In the genomic region with DNA sequence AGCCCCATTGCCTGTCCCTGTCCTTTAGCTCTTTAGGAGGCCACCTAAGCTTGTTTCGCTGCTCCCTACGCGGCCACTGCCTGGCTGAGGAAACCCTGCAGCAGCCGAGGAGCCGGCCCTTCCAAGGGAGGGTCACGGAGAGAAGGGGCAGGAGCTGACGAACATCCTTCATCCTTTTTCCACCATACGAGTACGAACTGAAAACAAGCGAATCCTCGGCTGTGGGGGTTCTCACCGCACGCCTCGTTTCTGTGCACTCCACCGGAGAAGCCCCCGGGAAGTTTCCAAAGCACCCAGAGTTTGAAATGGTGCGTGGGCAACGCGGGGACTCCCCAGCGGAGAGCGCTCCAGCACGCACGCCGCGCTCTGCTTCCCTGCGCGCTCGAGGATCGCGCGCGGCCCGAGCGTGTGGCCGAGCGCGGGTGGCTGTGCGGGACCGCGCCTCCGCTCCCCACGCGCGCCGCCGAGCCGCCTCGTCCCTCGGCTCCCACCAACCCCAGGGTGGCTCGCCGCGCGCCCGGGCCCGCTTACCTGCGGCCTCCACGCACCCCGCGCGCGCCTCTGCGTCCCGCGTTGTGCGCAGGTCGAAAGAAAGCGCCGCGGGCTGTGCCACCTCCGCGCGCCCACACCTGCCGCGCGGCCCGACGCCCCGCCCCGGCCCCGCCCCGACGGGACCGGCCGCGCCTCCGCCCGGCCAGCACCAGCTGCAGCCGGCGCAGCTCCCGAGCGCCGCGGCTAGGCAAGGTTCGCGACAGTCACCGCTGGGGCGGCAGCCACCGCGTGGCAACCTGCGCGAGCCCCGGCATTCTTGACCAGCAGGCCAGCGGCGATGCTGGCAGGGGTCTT, we compare ENCODE assay signal across 7 mouse cellular contexts. TPM values are rescaled to one million over a fixed set of nuclear protein-coding genes. Genes with fewer than 3 reads are reported as not detected.
DNase-seq lines count a peak whose midpoint lies in the region; ATAC-seq and TF ChIP-seq lines count a peak whose summit lies in the region.

No protein-coding gene starts in this region.

- TF ChIP-seq CTCF in forebrain, postnatal 0 days (IDR thresholded peaks at IDR 0.05; ENCODE audit: low read depth) = peak; percentile 34; the same call in 1 of the 2 replicates

- DNase-seq in adipocyte (ENCODE audit: low spot score) = peak; percentile 70
- DNase-seq in cerebellum, adult 8-10 months = peak; percentile 47
- peak; percentile 81 for DNase-seq in forebrain, postnatal 0 days
- DNase-seq in left cerebral cortex, postnatal 25 days (ENCODE audit: low spot score in 2 of 2) = peak; percentile 63 to 71
- DNase-seq in right cerebral cortex, postnatal 4 days = peak; percentile 70

- peak overlapping the region; percentile 67 for H3K27ac ChIP-seq in forebrain, postnatal 0 days (ENCODE audit: low read depth, low read length)
- H3K27ac ChIP-seq in intestine, embryonic 15.5 days = peak overlapping the region; percentile 74

- intact Hi-C loops in left cerebral cortex, postnatal 25 days (cut with DNase I) = loop anchor here (5.0 kb wide), 1 partner anchor 189 kb away; no protein-coding TSS in a partner anchor

- peak overlapping the region; percentile 73 for H3K4me3 ChIP-seq in forebrain, postnatal 0 days (ENCODE audit: low read depth, low read length)
- peak overlapping the region; percentile 58 for H3K4me3 ChIP-seq in intestine, embryonic 15.5 days (replicated peaks)

- peak; percentile 93 for ATAC-seq in forebrain, postnatal 0 days
- ATAC-seq in intestine, embryonic 15.5 days = peak; percentile 98
- peak; percentile 96 for ATAC-seq in megakaryocyte-erythroid progenitor cell, adult 5-6 weeks (replicated peaks; ENCODE audit: low FRiP score, low TSS enrichment, poor library complexity, severe bottlenecking)

- peaks cover 18% of the 10 kb centered on the region for H3K27me3 ChIP-seq in forebrain, postnatal 0 days (ENCODE audit: insufficient read depth, low read length)
- peaks cover 13% of the 10 kb centered on the region for H3K27me3 ChIP-seq in intestine, embryonic 15.5 days (replicated peaks)

- peak overlapping the region; percentile 81 for H3K9ac ChIP-seq in forebrain, postnatal 0 days
- peak overlapping the region; percentile 64 for H3K9ac ChIP-seq in intestine, embryonic 15.5 days

- H3K9me3 ChIP-seq in forebrain, postnatal 0 days (ENCODE audit: low read length) = no peaks in the 10 kb centered on the region
- H3K9me3 ChIP-seq in intestine, embryonic 15.5 days = no peaks in the 10 kb centered on the region

- H3K4me2 ChIP-seq in forebrain, postnatal 0 days (ENCODE audit: low read depth) = peak overlapping the region; percentile 73
- H3K4me2 ChIP-seq in intestine, embryonic 15.5 days (replicated peaks) = peak overlapping the region; percentile 78

- 6% methylated on average over 96 of the region's 104 CpGs for WGBS in forebrain, postnatal 0 days
- under 1% methylated on average over 104 of the region's 104 CpGs for WGBS in intestine, embryonic 15.5 days

- no peaks in the 10 kb centered on the region; the same call in 1 of the 2 replicates for H3K4me1 ChIP-seq in forebrain, postnatal 0 days (ENCODE audit: insufficient read depth)
- 0 out of 2 replicates have a peak, but pooled peaks cover 3% of the 10 kb centered on the region for H3K4me1 ChIP-seq in intestine, embryonic 15.5 days (replicated peaks)

- H3K36me3 ChIP-seq in forebrain, postnatal 0 days (ENCODE audit: insufficient read depth) = no peaks in the 10 kb centered on the region
- H3K36me3 ChIP-seq in intestine, embryonic 15.5 days = no peaks in the 10 kb centered on the region

RNA-seq across cellular contexts. Expression of gene Ifne, which starts 58.1 kb away (rescaled TPM):
- total RNA-seq in forebrain, postnatal 0 days (2014; rRNA removed) = not detected in 2 replicates
- not detected in 2 replicates for polyA plus RNA-seq in forebrain, postnatal 0 days (2015; fragmentation: Nextera tagmentation; extraction: Ambion mirVana)
- polyA plus RNA-seq in intestine, embryonic 15.5 days (2015; fragmentation: Nextera tagmentation; extraction: Ambion mirVana) = not detected in 2 replicates
- total RNA-seq in left cerebral cortex, postnatal 25 days (2021) = not detected
- not detected in 2 replicates for total RNA-seq in megakaryocyte-erythroid progenitor cell, adult 5-6 weeks (2014; fragmentation: Nextera tagmentation)
- not detected in 2 replicates for total RNA-seq in megakaryocyte-erythroid progenitor cell, adult 5-6 weeks (2017)

Comparison
In these comparisons a context has a peak if more than half of its experiments do, and no peak if none do; other contexts are left out.
1. Peak in every context shown above with its lines: DNase-seq, ATAC-seq, H3K4me3 ChIP-seq and H3K27ac ChIP-seq.